Mouse (Mus musculus) limb, embryonic 14.5 days (tissue): Measurements from ENCODE around the gene Tnfaip8l2. TPM values are rescaled to one million over a fixed set of nuclear protein-coding genes. Genes with fewer than 3 reads are reported as not detected.
"Not testable (repeated sequence)": the region's sequence is repeated elsewhere in the genome, so short reads cannot be mapped to it uniquely, and the experiment has no call there.

Experiments
- ATAC-seq: fragments of 200-750 bp; cut with Nextera tagmentation; 2 replicates; pipeline ENCODE4 v1.8.0; 2017; ENCODE audit warnings: low read depth, moderate number of reproducible peaks, moderate TSS enrichment; ENCODE audit not compliant: low FRiP score
- DNase-seq: peaks from one replicate; pipeline ENCODE4 v3.0.0-alpha.2; 2015; ENCODE audit warnings: low spot score
- H3K27ac ChIP-seq: fragments of 300-500 bp; sonication (generic); replicated peaks from 2 replicates; pipeline ENCODE4 v1.5.1; 2014; ENCODE audit warnings: low read depth, mild to moderate bottlenecking, low read length, moderate library complexity, mixed read lengths
- H3K27me3 ChIP-seq: fragments of 300-500 bp; sonication (generic); 2 replicates; pipeline ENCODE4 v1.6.1; 2014; ENCODE audit warnings: low read length, mixed read lengths; ENCODE audit not compliant: control insufficient read depth, insufficient read depth
- H3K36me3 ChIP-seq: fragments of 300-500 bp; sonication (generic); 2 replicates; pipeline ENCODE4 v1.6.1; 2014; ENCODE audit warnings: mild to moderate bottlenecking, low read length, moderate library complexity, mixed read lengths; ENCODE audit not compliant: control insufficient read depth, insufficient read depth
- H3K4me1 ChIP-seq: fragments of 300-500 bp; sonication (generic); 2 replicates; pipeline ENCODE4 v1.6.1; 2014; ENCODE audit warnings: antibody characterized with exemption, low read length, mixed read lengths; ENCODE audit not compliant: control insufficient read depth, insufficient read depth
- H3K4me2 ChIP-seq: fragments of 300-500 bp; sonication (generic); replicated peaks from 2 replicates; pipeline ENCODE4 v1.6.1; 2014; ENCODE audit warnings: low read depth, mild to moderate bottlenecking, low read length, moderate library complexity; ENCODE audit not compliant: severe bottlenecking
- H3K4me3 ChIP-seq: fragments of 300-500 bp; sonication (generic); replicated peaks from 2 replicates; pipeline ENCODE4 v1.5.1; 2014; ENCODE audit warnings: low read length
- H3K9ac ChIP-seq: fragments of 300-500 bp; sonication (generic); 2 replicates; pipeline ENCODE4 v1.6.1; 2014; ENCODE audit warnings: mild to moderate bottlenecking, low read depth, low read length, moderate library complexity; ENCODE audit not compliant: severe bottlenecking
- H3K9me3 ChIP-seq: fragments of 300-500 bp; sonication (generic); 2 replicates; pipeline ENCODE4 v1.6.1; 2016; ENCODE audit warnings: low read length; ENCODE audit not compliant: control insufficient read depth
- POLR2A ChIP-seq: fragments of 200-500 bp; IDR thresholded peaks from 2 replicates; pipeline ENCODE4 v1.8.0; 2012; ENCODE audit warnings: inconsistent platforms, mild to moderate bottlenecking, moderate library complexity, borderline replicate concordance; ENCODE audit not compliant: insufficient read depth, insufficient read length; ENCODE audit errors: extremely low read depth
- WGBS: fragments of 180-500 bp; shearing (Covaris S2); extraction: QIAGEN DNeasy Blood & Tissue Kit; methylation state at CpG from one replicate; pipeline ENCODE4 v1.1.7; 2014; 5-methylcytosine and 5-hydroxymethylcytosine counted together
- polyA plus RNA-seq, 2 experiments: library from polyadenylated mRNA; depleted of rRNA in 1 of 2; stranded (reverse) in 1 of 2; unstranded in 1 of 2; fragments of >200 nt; fragmentation: Nextera tagmentation in 1 of 2; extraction: Ambion mirVana in 1 of 2; gene quantifications; 2 replicates each; pipeline versions ENCODE4 v1.2.1 to v1.2.3; 2012 to 2014

The Tnfaip8l2 gene
- polyA plus RNA-seq, 2 experiments, result 4.9 to 6.1 TPM

GRCm38 (mm10) chr3:95135433-95136052 is 6.6 kb downstream of the Tnfaip8l2 start:
- Histone ChIP-seq H3K4me3 (peak overlapping the region; percentile 34), H3K4me1 (peaks cover 11% of the 10 kb centered on the region; the same call in 1 of the 2 replicates), H3K4me2 (peak overlapping the region; percentile 55), H3K36me3 (peaks cover 17% of the 10 kb centered on the region), H3K27me3 (no peaks in the 10 kb centered on the region), H3K27ac (no peak overlapping the region), H3K9me3 (no peaks in the 10 kb centered on the region), H3K9ac (no peak overlapping the region)
- ATAC-seq, result no peak
- 85% methylated on average over 7 of the region's 7 CpGs for WGBS
- no peak for TF ChIP-seq POLR2A
- no peak for DNase-seq

GRCm38 (mm10) chr3:95135023-95135422 is 7.1 kb downstream of the Tnfaip8l2 start:
- Histone ChIP-seq H3K4me1 (peaks cover 11% of the 10 kb centered on the region; the same call in 1 of the 2 replicates), H3K4me2 (peak overlapping the region; percentile 55), H3K27me3 (no peaks in the 10 kb centered on the region), H3K36me3 (peaks cover 16% of the 10 kb centered on the region; the same call in 1 of the 2 replicates), H3K4me3 (peak overlapping the region; percentile 34), H3K27ac (no peak overlapping the region), H3K9me3 (no peaks in the 10 kb centered on the region), H3K9ac (no peak overlapping the region)
- DNase-seq (no peak), ATAC-seq (no peak)
- TF ChIP-seq POLR2A, result no peak
- WGBS, result 25% methylated on average over 6 of the region's 6 CpGs

GRCm38 (mm10) chr3:95134133-95134532 is 8.0 kb downstream of the Tnfaip8l2 start:
- peak; percentile 20; the same call in 1 of the 2 replicates for ATAC-seq
- not testable (repeated sequence) for H3K9ac ChIP-seq, DNase-seq, H3K9me3 ChIP-seq, H3K27me3 ChIP-seq, H3K4me2 ChIP-seq, H3K27ac ChIP-seq
- Histone ChIP-seq H3K4me3 (peak overlapping the region; percentile 72), H3K36me3 (peaks cover 16% of the 10 kb centered on the region), H3K4me1 (peaks cover 11% of the 10 kb centered on the region; the same call in 1 of the 2 replicates)
- WGBS, result no CpG with 5 or more reads among the region's 12 CpGs

- Histone ChIP-seq H3K27ac (peak within 1 kb of the TSS; percentile 76), H3K9ac (peak within 1 kb of the TSS; percentile 73), H3K9me3 (no peaks in the 10 kb centered on the region), H3K4me2 (peak within 1 kb of the TSS; percentile 70), H3K4me3 (peak within 1 kb of the TSS; percentile 72), H3K27me3 (no peaks in the 10 kb centered on the region), H3K36me3 (peaks cover 21% of the 10 kb centered on the region), H3K4me1 (peaks cover 11% of the 10 kb centered on the region; the same call in 1 of the 2 replicates)
- WGBS, result under 1% methylated on average over 20 of the region's 20 CpGs
- no peak for TF ChIP-seq POLR2A
- peak; percentile 96 for DNase-seq
- ATAC-seq, result peak; percentile 93
These were observed 8.5 kb downstream of the Tnfaip8l2 start, which contains the start of the genes Scnm1 and Lysmd1 for GRCm38 (mm10) chr3:95133680-95134101. Scnm1 (minus strand) TSS chr3:95134011. Lysmd1 (plus strand) TSS chr3:95134088.

GRCm38 (mm10) chr3:95133176-95133575 is 9.0 kb downstream of the Tnfaip8l2 start:
- DNase-seq (no peak), ATAC-seq (no peak)
- Histone ChIP-seq H3K4me2 (peak overlapping the region; percentile 70), H3K9me3 (no peaks in the 10 kb centered on the region), H3K4me3 (peak overlapping the region; percentile 72), H3K9ac (peak overlapping the region; percentile 73), H3K27ac (peak overlapping the region; percentile 76; the same call in 1 of the 2 replicates), H3K4me1 (peaks cover 11% of the 10 kb centered on the region; the same call in 1 of the 2 replicates), H3K36me3 (peaks cover 21% of the 10 kb centered on the region), H3K27me3 (no peaks in the 10 kb centered on the region)
- WGBS, result 55% methylated on average over 11 of the region's 11 CpGs
- TF ChIP-seq POLR2A, result no peak

- DNase-seq, H3K27me3 ChIP-seq, H3K9ac ChIP-seq, ATAC-seq, H3K4me2 ChIP-seq, H3K4me3 ChIP-seq, H3K27ac ChIP-seq, H3K9me3 ChIP-seq: not testable (repeated sequence)
- H3K4me1 ChIP-seq, result peaks cover 11% of the 10 kb centered on the region; the same call in 1 of the 2 replicates
- H3K36me3 ChIP-seq, result peaks cover 18% of the 10 kb centered on the region
- 86% methylated on average over 2 of the region's 2 CpGs for WGBS
These were observed 9.8 kb downstream of the Tnfaip8l2 start for GRCm38 (mm10) chr3:95132389-95132788.
